Mouse (Mus musculus): ENCODE measurements around the gene Gspt1. TPM values are rescaled to one million over a fixed set of nuclear protein-coding genes. Genes with fewer than 3 reads are reported as not detected.

Gene Gspt1
- polyA plus RNA-seq, 1 experiment, result 37.9 TPM

Other genes with a start within 250 kb of the Gspt1 start
- 201 and 227 TPM in 2 replicates for gene Snn, start 193.4 kb downstream of the Gspt1 start, polyA plus RNA-seq (2012; rRNA removed)
- 47.6 and 49.6 TPM in 2 replicates for gene Litaf, start 188.2 kb downstream of the Gspt1 start, polyA plus RNA-seq (2012; rRNA removed)
- gene Txndc11, start 119.7 kb downstream of the Gspt1 start, polyA plus RNA-seq (2012; rRNA removed), result 31.0 and 32.7 TPM in 2 replicates
- 90.4 and 104 TPM in 2 replicates for gene Zc3h7a, start 77.9 kb downstream of the Gspt1 start, polyA plus RNA-seq (2012; rRNA removed)
- 41.9 and 45.8 TPM in 2 replicates for gene Rsl1d1, start 51.0 kb downstream of the Gspt1 start, polyA plus RNA-seq (2012; rRNA removed)
- 1.2 and 1.5 TPM in 2 replicates for gene Tnfrsf17, start 59.5 kb upstream of the Gspt1 start, polyA plus RNA-seq (2012; rRNA removed)
- gene Snx29, start 68.6 kb upstream of the Gspt1 start, polyA plus RNA-seq (2012; rRNA removed), result 7.7 and 9.1 TPM in 2 replicates

All from frontal cortex, adult 2 months (tissue).